Mouse (Mus musculus) pancreas, adult 10 weeks (tissue): ENCODE results near the gene Cldnd1. TPM values are rescaled to one million over a fixed set of nuclear protein-coding genes. Genes with fewer than 3 reads are reported as not detected.

Experiments
- polyA plus RNA-seq: library from polyadenylated mRNA; stranded (reverse); fragments of 350-450 nt; fragmentation: Illumina TruSeq; extraction: RNeasy Lipid Tissue Mini Kit (QIAGEN cat#74804); gene quantifications from one replicate; pipeline ENCODE4 v1.2.3, GENCODE M21; 2015; ENCODE audit warnings: low read depth, low replicate concordance; ENCODE audit not compliant: insufficient read depth

Cldnd1 gene
- 11.4 TPM for polyA plus RNA-seq

DNA sequence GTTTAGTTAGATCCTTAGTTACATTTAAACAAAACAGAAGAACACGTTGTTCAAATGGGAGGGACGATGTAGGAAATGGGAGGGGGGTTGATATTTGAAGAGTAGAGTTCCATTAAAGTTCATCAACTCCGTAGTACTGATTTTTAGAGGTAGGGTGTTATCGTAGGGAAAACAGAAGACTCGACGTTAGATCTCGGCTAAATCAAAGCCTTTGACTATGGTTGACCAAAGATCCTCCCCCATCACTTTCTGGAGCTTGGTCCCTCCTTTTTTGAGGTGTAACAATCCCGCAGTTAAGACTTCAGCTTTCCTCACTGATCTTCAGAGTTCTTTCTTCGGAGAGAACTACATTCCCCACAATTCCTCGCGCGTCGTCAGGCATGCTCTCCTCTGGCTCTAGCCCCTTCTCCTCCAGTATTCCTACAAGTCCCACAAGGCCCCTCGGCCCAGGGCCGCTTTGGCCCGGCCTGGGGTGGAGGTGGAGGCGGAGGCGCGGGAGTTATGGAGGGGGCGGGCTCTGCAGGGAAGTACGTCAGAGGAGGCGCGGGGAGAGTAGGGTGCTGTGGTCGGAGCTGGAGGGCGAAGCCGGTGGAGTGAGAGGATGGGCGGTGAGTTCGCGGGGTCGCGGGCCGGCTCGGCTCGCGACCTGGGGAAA lies at the start of gene Cldnd1:
Cldnd1 (plus strand) TSS at position 434 of the 655 bp plus-strand sequence.

DNA sequence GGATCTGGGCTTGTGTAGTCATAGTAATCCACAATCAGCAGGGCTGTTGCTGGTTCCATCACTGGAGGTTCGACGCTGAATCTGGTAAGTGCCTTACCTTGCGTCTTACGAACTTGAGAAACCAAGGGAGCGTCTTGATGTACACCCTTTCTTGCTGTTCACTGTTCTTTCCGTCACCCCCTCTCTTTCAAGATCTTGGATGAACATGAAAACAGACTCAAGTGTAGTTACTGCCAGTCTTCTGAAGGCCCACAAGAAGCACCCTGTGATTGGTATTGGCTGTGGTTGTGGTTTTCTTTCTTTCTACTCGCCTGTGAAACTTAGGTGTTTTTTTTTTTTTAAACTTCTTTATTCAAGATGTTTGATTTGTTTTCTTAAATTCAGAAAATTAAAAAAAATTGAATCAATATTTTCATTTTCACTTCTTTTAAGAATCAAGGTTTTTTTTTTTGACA lies 9.0 kb upstream of the Cldnd1 start, which contains the start of gene Gpr15:
Gpr15 (minus strand) TSS at position 405 of the 455 bp plus-strand sequence.

GRCm38 (mm10) chr16:58763076-58763475 lies 35.4 kb downstream of the Cldnd1 start, which contains the start of gene Olfr172:
Olfr172 (minus strand) TSS chr16:58763176.

Other genes with a start within 250 kb of the Cldnd1 start
- gene St3gal6, start 203.7 kb upstream of the Cldnd1 start, polyA plus RNA-seq: 6.1 TPM
- not detected for gene Gm813, start 110.9 kb upstream of the Cldnd1 start, polyA plus RNA-seq
- not detected for gene E330017A01Rik, start 89.2 kb upstream of the Cldnd1 start, polyA plus RNA-seq
- 4.4 TPM for gene Cpox, start 57.6 kb upstream of the Cldnd1 start, polyA plus RNA-seq
- not detected for gene Gpr15, start 8.8 kb upstream of the Cldnd1 start, polyA plus RNA-seq
- not detected for gene Olfr172, start 35.3 kb downstream of the Cldnd1 start, polyA plus RNA-seq
- not detected for gene Olfr173, start 72.4 kb downstream of the Cldnd1 start, polyA plus RNA-seq
- gene Olfr175-ps1, start 98.9 kb downstream of the Cldnd1 start, polyA plus RNA-seq: not detected
- not detected for gene Olfr177, start 146.9 kb downstream of the Cldnd1 start, polyA plus RNA-seq
- not detected for gene Olfr178, start 164.2 kb downstream of the Cldnd1 start, polyA plus RNA-seq
- not detected for gene Olfr181, start 200.8 kb downstream of the Cldnd1 start, polyA plus RNA-seq
- not detected for gene Olfr180, start 201.5 kb downstream of the Cldnd1 start, polyA plus RNA-seq